Mouse (Mus musculus) common myeloid progenitor, adult 5-6 weeks (primary cell): Measurements from ENCODE around the gene Tex47. TPM values are rescaled to one million over a fixed set of nuclear protein-coding genes. Genes with fewer than 3 reads are reported as not detected.

Experiments
- ATAC-seq: replicated peaks from 2 replicates; pipeline ENCODE4 v1.8.0; 2016; ENCODE audit warnings: low read depth, mild to moderate bottlenecking, moderate TSS enrichment, inconsistent platforms; ENCODE audit not compliant: poor library complexity, severe bottlenecking
- total RNA-seq: library from RNA; stranded (forward); fragments of 200-1000, 187-1606 nt; gene quantifications from 2 replicates; pipeline ENCODE4 v1.2.3, GENCODE M21; 2017

Tex47 gene
- not detected in 2 replicates for total RNA-seq

- ATAC-seq, result no peak
Measured at GRCm38 (mm10) chr5:7303819-7304218, at the start of gene Tex47. Tex47 (plus strand) TSS chr5:7304119.

- ATAC-seq, result peak; percentile 100
Measured at GRCm38 (mm10) chr5:7276659-7277455, 27.1 kb upstream of the Tex47 start.

- ATAC-seq, result no peak
Measured at GRCm38 (mm10) chr5:7284336-7284735, 19.6 kb upstream of the Tex47 start.

GRCm38 (mm10) chr5:7302969-7303368, 950 bp upstream of the Tex47 start:
- ATAC-seq, result no peak

- no peak for ATAC-seq
Measured at GRCm38 (mm10) chr5:7325594-7325993, 21.7 kb downstream of the Tex47 start.

GRCm38 (mm10) chr5:7344145-7345010, 40.5 kb downstream of the Tex47 start, which contains the start of gene Zfp804b:
Zfp804b (minus strand) TSS chr5:7344756.
- ATAC-seq, result peak; percentile 39

- no peak for ATAC-seq
Measured at GRCm38 (mm10) chr5:7345011-7345389, 41.1 kb downstream of the Tex47 start.

Other genes starting within 250 kb of the Tex47 start
- gene Zfp804b, start 40.6 kb downstream of the Tex47 start, total RNA-seq, result not detected in 2 replicates